Mouse (Mus musculus) forelimb bud, embryonic 11.5 days (tissue): Measurements from ENCODE around the gene Cacna1c.

Experiments
- DNase-seq: peaks from one replicate; pipeline ENCODE4 v3.0.0-alpha.2; 2012; ENCODE audit warnings: low read depth, low spot score

Cacna1c gene

DNA sequence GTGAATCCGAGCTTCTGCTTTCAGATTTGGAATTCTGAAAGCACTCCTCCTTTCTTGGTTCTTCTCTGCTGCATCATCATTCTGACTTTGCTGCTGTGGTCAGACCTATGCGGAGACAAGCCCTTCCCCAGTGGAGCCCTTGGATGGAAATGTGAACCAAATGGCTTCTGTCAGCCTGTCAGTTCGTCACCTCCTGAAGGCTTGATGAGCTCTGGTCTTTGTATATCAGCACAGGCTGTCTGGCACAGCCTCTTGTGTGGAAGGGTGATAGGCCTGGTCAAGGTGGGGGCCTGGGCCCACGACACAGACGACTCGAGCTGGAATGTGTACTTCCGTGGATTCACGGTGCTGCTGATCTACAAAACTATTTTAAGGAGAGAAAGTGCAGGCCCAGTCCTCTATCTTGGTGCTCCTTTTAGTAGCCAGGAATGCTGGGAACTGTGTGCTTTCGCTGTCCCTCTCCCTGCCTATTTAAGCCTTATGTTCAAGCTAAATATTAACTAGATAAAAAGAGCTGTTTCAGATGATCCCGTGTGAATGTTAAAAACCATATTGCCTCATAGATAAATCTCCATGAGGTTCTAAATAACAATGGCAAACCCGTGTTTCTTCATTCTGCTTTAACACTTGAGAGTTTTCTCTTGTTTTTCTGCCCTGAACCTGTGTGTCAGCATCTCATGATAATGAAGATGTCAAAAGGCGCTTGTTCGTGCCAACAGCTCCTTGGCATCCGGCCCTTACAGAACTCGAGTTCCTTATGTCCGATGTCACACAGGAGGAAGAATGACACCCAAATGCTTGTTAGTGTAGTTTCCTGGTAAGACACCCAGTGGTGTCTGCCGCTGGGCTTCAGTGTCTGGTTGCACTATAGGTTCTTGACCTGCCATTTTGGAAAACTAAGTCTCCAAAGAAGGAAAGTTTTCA, at the start of gene Cacna1c:
Cacna1c (minus strand) TSS at position 37 of the 924 bp plus-strand sequence.
- no peak for DNase-seq

DNA sequence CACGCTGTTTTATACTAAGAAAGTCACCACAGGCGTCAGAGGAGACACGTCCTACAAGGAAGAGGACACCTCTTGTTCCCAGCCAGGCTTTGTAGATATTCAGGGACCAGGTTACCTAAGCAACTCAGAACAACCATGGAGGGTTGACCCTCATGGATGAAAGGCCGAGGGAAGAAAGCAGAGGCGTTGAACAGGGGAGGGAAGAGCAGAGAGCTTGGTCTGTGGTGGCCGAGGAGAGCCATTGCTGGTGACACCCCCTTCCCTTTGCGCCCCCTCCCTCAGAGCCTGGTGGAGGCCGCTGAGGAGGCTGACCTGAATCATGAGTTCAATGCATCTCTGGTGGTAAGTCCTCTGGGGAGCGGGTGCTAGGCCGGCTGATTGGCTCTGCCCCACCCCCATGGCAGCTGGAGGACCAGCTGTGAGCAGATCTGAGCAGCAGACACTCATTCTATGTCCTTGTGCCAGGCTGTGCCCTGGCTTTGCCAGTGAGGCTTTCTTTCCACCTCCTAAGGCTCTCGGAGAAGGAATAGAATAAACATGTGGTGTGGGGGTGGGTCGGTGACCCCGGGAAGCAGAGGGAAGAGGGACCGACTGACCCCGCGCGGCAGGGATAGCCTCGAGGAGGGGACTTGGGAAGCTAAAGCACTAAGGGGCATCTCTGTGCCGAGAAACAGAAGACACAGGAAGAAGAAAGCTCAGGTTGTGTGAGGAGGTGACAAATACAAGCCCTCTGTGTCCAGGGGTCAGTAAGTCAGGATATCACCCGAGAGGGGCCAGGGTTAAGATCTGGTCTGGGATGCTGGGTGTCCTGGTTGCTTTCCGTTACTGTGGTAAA, 44.9 kb upstream of the Cacna1c start:
- no peak for DNase-seq

DNA sequence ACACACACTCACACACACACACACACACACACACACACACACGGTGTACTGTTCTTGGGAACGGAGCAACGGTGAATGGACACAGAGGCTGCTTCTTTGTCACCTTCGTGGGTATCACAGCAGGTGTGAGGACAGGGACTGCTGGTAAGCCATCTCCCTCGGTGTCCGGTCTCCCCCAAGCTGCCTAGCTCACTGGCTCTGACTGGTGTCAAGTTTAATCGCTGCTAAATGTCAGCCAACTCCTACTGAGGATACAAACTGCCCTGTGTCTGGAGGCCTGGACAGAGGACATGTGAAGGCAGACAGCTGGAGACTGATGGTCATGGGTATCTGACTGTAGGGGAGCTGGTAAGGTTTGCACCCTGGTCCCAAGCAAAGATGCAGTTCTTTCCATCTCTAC, 44.0 kb upstream of the Cacna1c start:
- DNase-seq: no peak

DNA sequence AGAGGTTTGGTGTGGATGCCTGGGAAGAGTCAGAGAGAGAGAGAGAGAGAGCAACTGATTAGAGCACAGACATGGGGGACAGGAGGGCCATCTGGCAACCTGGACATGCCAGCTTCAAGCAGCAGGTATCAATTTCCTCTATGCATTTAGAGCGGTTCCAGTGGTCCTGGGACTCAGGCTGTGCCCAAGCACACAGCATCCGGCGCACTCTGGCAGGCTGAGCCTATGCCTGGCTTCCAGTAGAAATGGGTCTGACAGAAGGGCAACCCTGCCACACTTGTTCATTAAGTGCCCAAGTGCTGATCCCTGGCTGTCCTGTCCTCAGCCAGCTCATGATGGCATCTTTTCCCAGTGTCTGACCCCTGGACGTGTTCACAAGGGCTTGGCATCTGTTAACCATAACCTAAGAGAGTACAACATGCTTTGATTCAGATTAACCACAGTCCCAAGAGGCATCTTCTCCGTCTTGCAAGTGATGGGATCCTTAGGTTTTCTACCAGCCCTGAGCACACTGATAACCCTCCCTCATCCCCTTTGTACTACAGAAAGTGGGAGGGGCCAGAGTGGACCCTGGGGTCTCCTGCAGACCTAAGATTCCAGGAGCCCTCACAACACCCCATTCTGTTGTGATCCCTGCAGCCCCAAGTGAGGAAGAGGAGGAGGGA, 43.3 kb upstream of the Cacna1c start:
- DNase-seq: no peak

DNA sequence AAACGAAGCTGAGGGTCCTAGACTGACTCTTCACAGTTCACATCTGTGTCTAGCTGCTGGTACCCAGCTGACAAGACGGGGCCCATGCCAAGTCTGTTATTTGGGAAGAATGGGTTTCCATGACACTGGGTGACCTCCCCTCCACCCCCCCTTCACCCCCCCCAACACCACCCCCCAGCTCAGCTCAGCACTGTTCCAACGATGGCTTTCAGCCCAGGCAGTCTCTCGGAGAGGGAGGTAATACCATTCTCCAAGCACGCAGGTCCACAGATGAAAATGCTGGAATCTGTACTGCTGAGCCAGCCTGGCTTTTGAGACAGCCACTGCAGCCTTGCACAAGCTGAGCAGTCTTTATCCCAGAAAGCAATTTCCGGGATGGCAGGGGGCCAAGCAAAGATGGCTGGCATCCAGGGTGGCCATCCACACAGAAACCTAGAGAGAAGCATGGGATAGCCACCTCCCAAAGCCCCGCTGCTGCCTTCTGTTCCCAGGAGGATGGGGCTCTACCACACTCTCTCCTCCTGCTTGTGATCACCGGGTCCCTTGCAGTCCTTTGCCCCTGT, 41.3 kb upstream of the Cacna1c start:
- no peak for DNase-seq

DNA sequence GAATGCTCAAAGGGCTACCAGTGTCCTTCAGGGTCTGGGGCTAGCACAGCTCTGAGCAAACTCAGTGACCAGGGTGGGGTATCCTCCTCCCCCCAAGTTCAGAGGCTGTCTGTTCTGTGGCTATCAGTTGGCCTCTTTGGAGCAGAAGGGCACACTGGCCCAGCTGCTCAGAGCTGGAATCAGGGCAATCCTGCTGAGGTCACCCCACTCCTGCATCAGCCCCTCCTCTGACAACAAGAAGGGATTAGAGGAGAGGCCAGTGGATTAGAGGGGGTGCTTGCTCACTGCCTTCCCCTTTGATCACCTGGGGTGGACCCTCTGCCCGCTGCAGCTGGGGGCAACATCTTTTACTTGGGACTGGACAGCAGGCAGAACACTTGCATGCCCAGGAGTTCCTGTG, 40.0 kb upstream of the Cacna1c start, which contains the start of gene Cacna2d4:
Cacna2d4 (plus strand) TSS at position 286 of the 400 bp plus-strand sequence.
- no peak for DNase-seq

DNA sequence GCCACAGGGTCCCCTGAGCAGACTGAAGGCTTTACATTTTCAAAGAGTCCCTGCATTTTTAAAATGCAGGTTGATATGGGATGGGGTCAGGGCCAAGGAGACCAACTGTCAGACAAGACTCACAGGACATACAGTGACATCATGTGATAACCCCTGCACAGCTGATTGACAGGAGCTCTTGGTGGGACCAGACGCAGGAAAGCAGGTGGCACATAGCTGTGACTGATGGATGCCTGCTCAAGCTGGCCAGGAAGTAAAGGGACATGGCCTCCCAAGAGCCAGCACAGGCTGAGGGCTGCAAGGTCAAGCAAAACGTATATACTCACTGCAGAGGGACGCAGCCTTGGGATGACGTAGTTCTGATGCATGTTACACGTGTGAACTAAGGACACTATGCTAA, 39.2 kb upstream of the Cacna1c start:
- no peak for DNase-seq

DNA sequence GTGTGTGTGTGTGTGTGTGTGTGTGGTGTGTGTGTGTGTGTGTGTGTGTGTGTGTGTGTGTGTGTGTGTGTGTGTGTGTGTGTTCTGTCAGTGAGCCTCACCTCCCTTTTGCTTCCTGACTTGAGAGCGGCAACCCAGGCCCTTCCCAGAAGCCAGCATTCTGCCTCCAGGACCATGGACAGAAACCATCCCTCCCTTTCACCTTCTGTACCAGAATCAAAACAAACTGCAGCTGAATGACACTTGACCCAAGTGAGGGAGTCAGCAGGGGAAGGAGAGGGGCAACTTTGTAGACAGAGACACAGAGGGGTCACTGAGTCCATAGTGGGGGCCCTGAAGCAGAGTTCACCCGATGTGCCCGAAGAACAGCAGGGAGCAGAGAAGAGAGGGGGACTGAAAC, 36.8 kb upstream of the Cacna1c start:
- DNase-seq: peak; percentile 67

DNA sequence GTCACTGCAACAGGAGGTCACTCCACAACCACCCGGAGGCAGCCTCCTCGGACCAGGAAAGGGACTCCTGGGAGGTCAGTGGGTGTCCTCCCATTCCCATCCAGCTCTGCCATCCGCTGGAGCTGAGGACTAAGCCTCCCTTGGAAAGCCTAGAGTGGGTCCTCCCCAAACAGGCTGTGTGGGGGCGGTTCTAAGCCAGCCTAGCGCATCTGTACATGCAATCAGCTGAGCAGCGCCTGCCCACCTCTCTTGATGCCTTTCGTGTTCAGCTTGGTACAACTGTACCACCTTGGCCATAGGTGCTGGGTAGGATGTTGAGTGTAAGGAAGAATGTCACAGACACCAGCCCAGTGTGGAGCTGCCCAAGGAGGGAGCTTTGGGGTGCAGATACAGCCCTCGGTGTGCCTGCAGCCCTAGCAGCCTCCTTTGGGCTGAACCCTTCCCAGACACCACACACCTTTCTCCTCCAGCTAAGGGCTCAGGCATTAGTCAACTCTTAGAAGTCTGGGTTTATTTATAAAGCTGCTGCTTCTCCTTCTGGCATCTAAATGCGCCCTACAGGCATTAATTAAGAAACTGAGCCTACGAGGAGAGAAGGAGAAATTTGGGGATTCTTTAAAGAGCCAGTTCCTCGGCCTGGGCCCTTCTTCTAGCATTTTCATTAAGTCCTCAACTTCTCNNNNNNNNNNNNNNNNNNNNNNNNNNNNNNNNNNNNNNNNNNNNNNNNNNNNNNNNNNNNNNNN, 32.8 kb upstream of the Cacna1c start:
- no peak for DNase-seq

DNA sequence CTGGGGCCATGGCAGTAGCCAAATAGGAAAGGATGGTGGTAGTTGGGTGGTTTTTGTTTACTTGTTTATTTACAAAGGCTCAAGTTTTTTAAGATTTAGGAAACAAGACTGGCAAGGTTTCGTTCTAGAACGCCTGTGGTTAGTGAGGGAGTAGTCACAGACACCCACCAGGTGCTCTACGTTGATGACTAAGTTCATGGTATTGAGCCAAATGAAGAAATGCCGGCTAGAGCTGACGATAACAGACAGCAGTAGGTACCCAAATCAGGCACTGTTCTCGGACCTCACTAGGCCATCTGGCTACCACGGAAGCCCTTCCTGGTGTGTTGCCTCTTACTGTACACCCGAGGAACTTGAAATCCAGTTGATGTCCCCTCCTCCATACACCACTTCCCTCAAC, 30.8 kb upstream of the Cacna1c start:
- DNase-seq: no peak

DNA sequence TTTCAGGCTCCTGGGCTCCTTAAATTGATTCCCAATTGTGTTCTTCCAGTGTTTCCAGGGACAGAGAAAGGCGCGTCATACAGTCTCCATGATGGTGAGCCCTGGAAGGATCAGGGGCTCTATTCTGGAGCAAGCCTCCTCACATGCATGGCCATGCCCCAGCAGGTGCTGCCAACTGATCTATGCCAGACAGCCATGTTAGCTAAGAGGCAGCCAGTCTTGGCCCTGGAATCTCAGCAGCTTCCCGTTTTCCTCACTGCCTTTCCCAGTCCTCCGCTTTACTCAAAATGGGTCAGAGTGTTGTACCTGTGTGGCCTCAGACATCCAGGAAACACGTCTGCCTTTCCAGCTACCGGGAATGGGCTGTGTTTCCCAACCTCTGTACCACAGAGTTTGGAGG, 29.5 kb upstream of the Cacna1c start:
- DNase-seq: no peak

DNA sequence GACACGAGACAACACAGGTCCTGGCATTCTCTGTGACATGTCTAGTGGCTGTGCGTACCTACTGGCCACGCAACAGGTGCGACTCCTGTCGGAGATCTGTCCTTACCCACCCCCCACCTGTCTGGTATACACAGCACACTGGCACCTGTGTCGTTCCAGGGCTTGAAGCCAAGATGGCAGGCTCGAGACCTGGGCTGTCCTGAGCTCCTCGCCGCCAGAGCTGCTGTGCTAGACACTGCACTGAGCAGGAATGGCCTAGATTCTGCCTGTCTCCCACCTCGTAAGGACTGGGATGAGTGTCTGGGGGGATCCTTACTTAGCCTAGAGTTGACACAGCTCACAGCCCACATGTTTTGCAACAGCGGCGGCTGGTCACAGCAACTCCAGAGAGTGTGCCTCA, 29.0 kb upstream of the Cacna1c start:
- DNase-seq: no peak

DNA sequence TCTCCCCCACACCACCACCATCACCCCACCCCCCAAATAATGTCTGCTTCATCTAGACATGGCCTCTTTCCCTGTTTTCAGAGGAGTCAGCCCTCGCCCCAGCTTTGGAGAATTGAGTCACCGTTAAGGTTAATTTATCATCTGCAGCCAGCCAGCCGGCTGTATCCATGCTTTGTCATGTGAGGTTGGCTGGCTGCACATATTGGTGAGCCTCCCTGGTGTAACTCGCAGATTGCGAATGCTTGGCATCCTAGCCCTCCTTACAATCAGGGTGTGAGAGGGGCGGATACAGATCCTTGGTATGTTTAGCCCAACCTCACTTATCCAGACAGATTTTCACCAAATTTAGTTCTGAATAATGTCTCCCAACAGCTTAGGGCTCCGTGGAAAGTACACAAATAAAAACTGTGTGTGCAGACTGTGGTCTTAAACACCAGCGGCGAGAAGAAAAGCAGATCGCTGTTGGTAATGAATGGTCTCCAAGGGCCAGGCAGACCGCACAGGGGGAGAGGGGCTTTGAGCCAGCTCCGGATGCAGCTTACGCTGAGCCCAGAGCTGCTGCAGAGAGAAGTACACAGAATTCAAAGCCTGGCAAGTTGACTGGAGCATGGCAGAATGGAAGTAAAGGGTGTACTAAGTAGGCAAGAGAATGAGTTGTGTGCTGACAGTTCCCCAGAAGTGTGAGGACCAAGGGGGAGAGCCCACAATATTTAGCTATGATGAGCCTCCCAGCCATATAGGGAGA, 28.4 kb upstream of the Cacna1c start:
- DNase-seq: no peak

DNA sequence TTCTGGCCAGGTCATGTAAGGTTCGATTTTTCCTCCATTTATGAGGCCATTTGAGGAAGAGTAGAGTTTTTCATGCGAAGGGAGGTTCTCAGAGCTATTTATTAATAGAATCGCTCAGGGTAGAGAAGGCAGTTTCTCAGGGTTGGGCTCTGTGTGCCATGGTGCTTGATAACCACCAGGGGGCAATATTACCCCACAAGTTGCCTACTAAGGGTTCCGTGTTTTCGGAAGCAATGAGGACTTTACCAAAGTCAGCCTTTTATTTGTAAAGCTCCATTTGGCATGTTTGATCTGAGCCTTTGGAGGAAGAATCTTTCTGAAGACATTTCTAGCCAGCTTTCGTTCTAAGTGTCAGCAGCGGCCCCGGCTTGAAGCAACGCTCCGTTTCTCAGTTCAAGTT, 24.1 kb upstream of the Cacna1c start:
- DNase-seq: peak; percentile 74

DNA sequence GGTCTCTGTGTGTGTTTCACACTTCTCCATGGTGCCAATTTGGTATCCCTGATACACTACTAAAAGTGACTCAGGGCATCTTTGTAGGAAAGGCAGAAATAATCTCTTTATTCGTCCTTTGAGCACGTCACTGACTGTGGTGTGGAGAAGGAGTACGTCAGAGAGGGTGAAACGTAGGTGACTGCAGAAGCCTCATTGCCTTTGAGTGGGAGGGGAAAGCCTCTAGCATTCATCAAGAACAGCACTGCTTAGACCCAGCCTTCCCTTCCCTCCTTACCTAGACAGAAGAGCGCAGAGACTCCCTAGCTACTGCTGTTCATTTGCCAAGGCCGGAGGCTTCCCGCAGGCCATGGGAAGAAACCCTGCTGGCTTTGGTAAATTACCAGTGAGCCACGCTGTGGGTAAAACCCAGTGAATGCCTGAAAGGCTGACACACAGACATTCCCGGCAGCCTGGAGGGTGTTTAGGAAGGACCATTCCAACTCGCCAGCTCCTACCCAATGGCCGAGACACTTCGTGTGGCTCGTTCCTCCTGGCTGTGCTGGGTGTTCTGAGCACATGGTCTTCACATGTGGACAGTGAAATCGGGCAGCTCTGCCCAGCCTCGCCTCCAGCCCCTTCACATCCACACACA, 23.1 kb upstream of the Cacna1c start:
- DNase-seq: no peak

DNA sequence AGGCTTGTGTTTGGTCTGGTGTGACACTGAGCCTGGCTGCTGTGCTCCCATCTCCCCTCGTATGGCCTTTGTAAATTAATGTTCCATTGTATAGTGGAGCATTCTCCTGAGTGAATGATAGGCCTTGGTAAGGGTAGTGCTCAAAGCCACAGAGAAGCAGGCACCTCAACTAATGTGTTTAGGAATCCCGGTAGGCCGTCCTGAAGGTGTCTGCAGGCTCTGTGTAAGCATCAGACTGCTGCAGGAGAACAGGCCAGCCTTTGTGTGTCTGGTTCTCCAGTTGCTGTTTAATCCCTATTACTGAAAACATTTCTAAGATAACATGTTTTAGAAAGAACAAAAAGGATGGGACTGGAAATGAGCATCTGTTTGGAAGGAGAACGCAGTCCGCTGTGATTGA, 22.4 kb upstream of the Cacna1c start:
- DNase-seq: no peak

DNA sequence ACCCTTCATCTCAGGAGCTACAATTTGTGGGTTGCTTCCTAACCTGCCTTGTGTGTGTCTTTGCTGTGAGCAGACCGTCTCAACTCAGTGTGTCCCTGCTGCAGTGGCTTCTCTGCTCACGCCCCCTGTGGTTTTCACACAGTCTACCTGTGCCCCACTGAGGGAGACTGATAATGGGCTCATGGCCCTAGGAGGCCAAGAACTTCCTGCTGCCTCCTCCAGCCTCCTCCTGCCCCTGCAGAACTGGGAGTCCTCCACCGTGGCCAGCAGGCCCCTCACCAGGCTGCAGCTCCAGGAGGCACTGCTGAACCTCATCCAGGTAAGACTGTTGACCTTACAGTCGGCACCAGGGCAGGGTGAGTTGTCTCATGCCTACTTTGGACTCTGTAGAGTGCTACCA, 21.4 kb upstream of the Cacna1c start:
- DNase-seq: no peak

DNA sequence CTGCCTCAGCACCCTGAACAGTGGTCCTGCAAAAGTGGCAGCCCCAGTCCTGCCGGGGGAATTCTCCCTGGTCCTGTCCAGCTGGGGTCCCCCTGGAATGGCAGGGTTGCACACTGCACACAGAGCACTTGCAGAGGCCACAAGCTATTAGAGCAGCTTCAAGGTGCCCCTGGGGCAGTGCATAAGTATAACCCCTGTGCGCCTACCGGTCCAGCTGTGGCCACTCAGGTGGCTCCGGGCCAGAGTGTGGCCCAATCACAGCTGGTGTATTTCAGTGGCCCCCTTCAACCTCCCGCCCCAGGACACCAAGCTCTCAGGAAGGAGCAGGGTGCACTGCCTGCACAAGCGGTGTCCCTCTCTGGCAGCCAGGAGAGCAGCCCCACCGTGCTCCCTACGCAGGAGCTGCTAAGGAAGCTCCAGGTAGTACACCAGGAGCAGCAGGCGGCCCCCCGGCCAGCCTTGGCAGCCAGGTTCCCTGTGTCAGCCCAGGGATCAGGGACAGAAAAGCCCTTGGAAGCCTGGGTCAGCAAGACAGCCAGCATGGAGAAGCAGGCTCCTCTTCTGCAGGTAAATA, 18.9 kb upstream of the Cacna1c start:
- no peak for DNase-seq

DNA sequence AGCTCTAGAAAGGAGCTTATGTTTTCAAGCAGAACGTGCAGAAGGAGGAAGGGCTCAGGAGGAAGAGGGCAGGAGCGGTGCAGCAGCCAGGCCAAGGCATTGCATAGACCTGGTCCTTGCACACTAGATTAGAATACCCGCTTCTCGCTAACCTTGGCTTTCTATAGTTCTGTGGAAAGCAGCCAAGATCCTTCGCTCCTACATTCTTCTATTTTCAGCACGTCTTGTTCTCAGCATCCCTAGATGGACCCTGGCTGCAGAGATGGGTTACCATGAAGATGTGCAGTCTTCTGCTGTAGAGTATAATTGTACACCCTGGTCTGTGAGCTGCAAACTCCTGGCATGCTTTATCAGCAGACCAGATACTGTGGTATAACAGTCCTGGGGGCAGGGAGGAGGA, 18.0 kb upstream of the Cacna1c start:
- DNase-seq: no peak

DNA sequence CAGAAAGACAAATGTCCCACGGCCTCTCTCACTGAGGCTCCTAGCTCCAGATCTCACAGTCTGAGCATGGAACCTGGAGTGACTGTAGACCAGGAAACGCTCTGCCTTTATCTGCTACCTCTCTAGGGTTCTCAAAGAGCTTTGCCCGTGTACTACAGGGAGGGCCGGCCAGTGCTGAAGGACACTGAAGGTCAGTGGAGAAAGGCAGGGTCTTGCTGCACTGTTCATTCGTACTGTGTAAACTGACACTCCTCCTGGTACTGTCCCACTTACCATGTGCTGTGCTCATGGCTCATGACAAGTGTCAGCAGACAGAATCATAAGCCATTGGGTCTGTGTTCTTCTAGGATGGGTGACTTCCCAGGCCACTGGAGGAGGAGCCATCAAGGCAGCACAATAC, 17.2 kb upstream of the Cacna1c start:
- DNase-seq: no peak
